Mouse (Mus musculus) megakaryocyte, embryonic 14.5 days (primary cell): ENCODE results near the gene Lin37. TPM values are rescaled to one million over a fixed set of nuclear protein-coding genes. Genes with fewer than 3 reads are reported as not detected.

ENCODE experiments used
- H3K27me3 ChIP-seq: replicated peaks from 2 replicates; pipeline ENCODE3; 2012; ENCODE audit warnings: inconsistent platforms
- H3K36me3 ChIP-seq: replicated peaks from 2 replicates; pipeline ENCODE3; 2012; ENCODE audit warnings: low read length, inconsistent platforms, mixed read lengths
- H3K4me1 ChIP-seq: 2 replicates; pipeline ENCODE4 v1.6.1; 2012; ENCODE audit warnings: inconsistent platforms
- H3K4me3 ChIP-seq: replicated peaks from 2 replicates; pipeline ENCODE3; 2012; ENCODE audit warnings: moderate library complexity, mild to moderate bottlenecking, inconsistent platforms
- H3K9me3 ChIP-seq: 2 replicates; pipeline ENCODE4 v1.6.1; 2012; ENCODE audit warnings: inconsistent platforms
- FLI1 ChIP-seq: IDR thresholded peaks from 2 replicates; pipeline ENCODE4 v1.6.1; 2012; ENCODE audit warnings: low read length, inconsistent platforms, mixed read lengths
- GATA1 ChIP-seq: IDR thresholded peaks from 3 replicates; pipeline ENCODE4 v1.6.1; 2012; ENCODE audit warnings: mixed read lengths, low read length, inconsistent platforms, borderline replicate concordance
- polyA plus RNA-seq: library from polyadenylated mRNA; stranded (reverse); fragments of >175 nt; gene quantifications from 2 replicates; pipeline ENCODE4 v1.2.3, GENCODE M21; 2012; ENCODE audit warnings: low replicate concordance; ENCODE audit not compliant: insufficient read depth

Lin37 gene
- polyA plus RNA-seq, 1 experiment = 62.3 TPM

DNA sequence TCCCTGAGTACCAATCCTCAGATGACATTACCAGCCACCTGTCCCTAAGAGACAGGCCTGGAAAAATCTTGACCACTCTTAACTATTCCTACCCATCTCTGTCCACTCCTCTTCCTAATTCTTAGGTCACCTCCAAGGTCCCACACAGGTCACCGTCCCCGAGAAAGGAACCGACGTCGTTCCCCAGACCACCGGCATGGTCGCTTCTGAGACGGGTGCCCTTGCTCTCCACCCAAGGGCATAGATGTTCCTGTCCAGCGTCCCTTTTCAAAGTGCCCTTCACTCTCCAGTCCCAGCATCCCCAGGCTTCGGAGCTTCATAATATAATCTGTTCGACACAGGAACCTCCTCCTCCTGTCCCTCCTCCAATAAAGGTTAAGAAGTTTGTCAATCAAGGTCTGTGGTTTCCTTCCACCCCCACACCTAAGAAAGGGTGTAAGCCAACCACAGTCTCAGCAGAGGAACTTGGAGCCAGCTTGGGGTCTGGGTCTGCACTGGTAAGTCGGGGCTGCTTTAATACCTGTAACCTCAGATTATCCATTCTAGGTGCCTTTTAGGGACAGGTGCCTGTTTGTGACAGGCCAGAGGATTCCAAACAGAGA is 5.4 kb upstream of the Lin37 start, which contains the start of gene Igflr1:
Gene Igflr1 (plus strand): TSS at position 458 of the 602 bp plus-strand sequence.
- peak within 1 kb of the TSS; percentile 99 for H3K4me3 ChIP-seq
- peaks cover 73% of the 10 kb centered on the region for H3K36me3 ChIP-seq
- no peaks in the 10 kb centered on the region for H3K9me3 ChIP-seq
- TF ChIP-seq FLI1 = no peak
- TF ChIP-seq GATA1 = no peak
- H3K27me3 ChIP-seq = no peaks in the 10 kb centered on the region
- peaks cover 54% of the 10 kb centered on the region for H3K4me1 ChIP-seq

DNA sequence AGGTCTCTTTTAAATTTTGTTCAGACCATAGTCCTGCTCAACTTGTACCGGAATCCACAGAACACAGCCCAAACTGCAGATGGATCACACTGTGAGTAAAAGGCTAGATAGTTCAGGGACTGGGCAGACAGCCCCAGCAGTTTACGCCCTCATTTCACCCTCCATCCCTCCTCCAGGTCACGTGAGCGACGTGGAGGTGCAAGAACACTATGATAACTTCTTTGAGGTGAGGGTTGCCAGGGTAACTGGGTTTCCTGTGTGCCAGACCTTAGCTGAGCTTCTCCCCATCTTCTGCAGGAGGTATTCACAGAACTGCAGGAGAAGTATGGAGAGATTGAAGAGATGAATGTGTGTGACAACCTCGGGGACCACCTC is 4.3 kb upstream of the Lin37 start:
- Histone ChIP-seq H3K9me3 (no peaks in the 10 kb centered on the region), H3K4me1 (peaks cover 59% of the 10 kb centered on the region), H3K36me3 (peaks cover 62% of the 10 kb centered on the region), H3K4me3 (peak overlapping the region; percentile 99), H3K27me3 (no peaks in the 10 kb centered on the region)
- TF ChIP-seq GATA1 (no peak), FLI1 (no peak)

DNA sequence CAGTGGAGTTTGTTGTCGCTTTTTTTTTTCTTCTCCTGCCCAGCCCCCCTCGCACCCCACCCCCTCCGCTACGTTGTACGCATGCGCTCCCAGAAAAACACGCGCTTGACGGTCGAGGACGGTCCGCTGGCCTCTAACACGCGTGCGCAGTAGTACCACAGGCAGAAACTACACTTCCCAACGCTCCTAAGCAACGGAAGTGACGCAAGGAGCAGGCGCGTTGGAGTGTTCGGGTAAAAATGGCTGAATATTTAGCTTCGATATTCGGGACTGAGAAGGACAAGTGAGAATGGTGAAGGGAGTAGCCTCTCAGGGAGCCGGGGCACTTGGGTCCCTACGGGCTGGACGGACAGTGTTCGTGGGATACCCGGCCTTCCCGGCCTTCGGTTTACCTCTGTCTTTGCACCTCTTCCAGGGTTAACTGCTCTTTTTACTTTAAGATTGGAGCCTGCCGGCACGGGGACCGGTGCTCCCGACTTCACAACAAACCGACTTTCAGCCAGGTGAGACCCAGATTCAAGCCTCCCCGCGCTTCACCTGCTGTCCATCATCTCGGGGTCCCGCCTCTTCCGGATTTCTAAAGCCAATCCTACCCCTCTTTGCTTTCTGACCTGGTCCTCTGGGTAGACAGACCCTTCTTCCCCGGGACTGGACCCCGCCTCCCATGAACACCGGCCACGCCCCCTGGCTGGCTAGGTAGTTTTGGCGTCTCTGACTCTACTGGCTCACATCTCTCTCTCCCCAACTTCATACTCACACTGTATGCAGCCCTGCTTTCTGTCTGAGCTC is 3.7 kb upstream of the Lin37 start, which contains the start of the genes U2af1l4, Gm49396 and Psenen:
Gene U2af1l4 (plus strand): TSS at position 185 of the 789 bp plus-strand sequence.
Gene Gm49396 (plus strand): TSS at position 228 of the 789 bp plus-strand sequence.
Gene Psenen (minus strand): TSS at position 511 of the 789 bp plus-strand sequence.
- peak within 1 kb of the TSS; percentile 99 for H3K4me3 ChIP-seq
- peaks cover 64% of the 10 kb centered on the region for H3K4me1 ChIP-seq
- H3K9me3 ChIP-seq = no peaks in the 10 kb centered on the region
- H3K27me3 ChIP-seq = no peaks in the 10 kb centered on the region
- H3K36me3 ChIP-seq = peaks cover 56% of the 10 kb centered on the region
- TF ChIP-seq GATA1 (no peak), FLI1 (no peak)

DNA sequence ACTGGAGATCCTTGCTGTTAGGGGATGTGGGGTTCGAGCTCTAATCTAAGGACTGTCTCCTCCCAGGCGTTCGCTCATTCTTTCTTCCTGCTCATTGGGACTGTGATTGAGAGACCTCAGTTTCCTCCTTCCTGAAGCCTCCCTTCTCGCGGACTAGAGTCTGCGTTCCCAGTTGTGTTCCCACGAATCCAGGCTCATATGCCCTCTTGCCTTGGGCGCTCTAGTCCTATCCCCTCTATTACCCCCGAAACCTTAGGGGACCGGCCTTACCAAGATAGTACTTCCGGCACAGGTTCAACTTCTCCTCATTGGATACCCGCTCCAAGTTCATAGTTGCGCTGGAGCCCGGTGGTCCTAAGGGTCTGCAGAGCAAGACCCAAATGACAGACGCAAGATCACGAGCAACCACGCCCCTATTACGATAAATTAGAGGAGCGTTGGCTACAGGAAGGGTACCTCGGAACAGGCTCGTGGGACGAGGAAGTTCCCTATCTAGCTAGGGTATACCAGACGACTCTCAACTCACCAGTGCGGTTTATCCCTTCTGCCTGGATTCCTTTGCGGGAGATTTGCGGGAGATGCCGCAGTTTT is 3.0 kb upstream of the Lin37 start:
- peak overlapping the region; percentile 99 for H3K4me3 ChIP-seq
- H3K4me1 ChIP-seq = peaks cover 70% of the 10 kb centered on the region
- TF ChIP-seq GATA1 = no peak
- TF ChIP-seq FLI1 = no peak
- no peaks in the 10 kb centered on the region for H3K9me3 ChIP-seq
- no peaks in the 10 kb centered on the region for H3K27me3 ChIP-seq
- H3K36me3 ChIP-seq = peaks cover 56% of the 10 kb centered on the region

DNA sequence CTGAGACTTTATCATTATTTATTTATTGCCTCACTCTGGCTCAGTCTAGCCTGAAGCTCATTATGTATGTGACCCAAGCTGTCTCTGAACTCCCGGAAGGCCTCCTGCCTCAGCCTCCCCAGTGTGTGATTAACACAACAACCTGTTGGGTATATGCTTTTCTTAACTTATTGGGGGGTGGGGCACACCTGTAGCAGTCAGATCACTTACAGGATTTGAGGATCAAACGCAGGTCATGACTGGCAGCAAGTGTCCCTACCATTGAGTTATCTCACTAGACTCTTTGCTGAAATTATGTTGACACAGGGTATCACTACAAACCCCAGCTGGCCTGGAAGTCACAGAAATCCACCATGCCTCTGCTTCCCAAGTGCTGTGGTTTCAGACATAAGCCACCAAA is 658 bp upstream of the Lin37 start:
- Histone ChIP-seq H3K4me1 (peaks cover 74% of the 10 kb centered on the region), H3K9me3 (no peaks in the 10 kb centered on the region), H3K4me3 (peak overlapping the region; percentile 96), H3K27me3 (no peaks in the 10 kb centered on the region), H3K36me3 (peaks cover 56% of the 10 kb centered on the region)
- TF ChIP-seq FLI1 (no peak), GATA1 (no peak)

DNA sequence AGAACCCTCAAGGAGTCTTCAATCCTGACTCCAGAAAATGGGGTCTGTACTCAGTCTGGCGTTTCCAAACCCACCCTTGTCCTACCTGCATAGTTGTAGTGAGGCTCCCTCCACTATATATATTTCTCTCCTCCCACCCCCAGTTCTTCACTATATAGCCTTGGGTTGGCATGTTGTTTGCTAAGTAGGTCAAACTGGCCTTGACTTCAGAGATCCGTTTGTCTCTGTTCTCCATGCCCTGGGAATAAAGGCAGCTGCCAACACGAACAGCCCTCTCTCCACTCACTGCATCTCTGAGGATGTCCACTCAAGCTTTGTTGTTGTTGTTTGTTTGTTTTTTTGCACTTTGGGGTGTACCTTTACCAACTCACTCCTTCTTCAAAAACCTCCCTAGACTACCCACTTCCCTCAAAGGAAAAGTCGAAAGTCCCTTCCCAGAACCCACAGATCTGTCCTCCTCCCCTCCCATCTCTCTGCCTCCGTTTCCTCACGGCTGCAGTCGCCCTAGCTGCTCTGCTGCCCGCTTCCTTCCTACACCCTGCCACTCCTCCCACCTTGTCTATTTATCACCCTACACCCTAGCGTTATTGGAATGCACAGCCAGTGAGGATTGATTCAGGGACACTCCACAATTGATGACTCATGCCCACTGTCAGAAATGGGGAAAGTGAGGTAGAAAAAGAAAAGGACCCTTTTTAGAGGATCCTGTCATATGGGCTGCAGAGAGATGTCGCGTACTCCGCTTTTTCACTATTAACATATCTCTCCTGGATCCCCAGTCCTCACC is 789 bp downstream of the Lin37 start:
- Histone ChIP-seq H3K4me3 (peak overlapping the region; percentile 96), H3K36me3 (peaks cover 56% of the 10 kb centered on the region), H3K27me3 (no peaks in the 10 kb centered on the region), H3K9me3 (no peaks in the 10 kb centered on the region), H3K4me1 (peaks cover 66% of the 10 kb centered on the region)
- TF ChIP-seq FLI1 = no peak
- TF ChIP-seq GATA1 = no peak

DNA sequence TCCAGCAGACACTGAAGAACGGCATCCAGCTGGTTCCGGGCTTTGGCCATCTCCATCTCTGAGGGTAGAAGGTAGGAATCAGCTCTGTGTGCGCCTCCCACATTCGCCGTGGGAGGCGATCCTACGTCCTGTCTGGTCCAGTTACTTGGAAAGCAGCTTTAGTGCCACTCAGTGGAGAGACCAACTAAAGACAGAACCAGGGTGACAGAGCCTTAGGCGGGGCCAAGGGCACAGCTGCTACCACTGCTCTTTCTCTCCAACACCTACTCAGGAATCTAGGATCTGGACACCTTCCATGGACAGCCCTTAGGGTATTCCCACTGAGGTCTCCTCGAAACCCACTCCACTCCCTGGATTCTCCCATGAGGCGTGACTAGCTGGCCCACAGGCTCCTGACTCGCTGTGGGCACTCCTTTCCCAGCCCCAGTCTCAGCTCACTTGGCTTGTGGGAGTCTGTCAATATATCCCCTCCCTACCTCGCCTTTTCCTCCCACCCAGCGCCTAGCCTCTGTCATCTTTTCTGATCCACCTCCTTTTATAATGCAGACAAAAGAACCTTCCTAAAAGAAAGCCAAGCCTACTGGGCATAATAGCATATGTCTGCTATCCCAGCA is 1.6 kb downstream of the Lin37 start:
- Histone ChIP-seq H3K36me3 (peaks cover 59% of the 10 kb centered on the region), H3K9me3 (no peaks in the 10 kb centered on the region), H3K27me3 (no peaks in the 10 kb centered on the region), H3K4me1 (peaks cover 70% of the 10 kb centered on the region), H3K4me3 (peak overlapping the region; percentile 96)
- no peak for TF ChIP-seq FLI1
- no peak for TF ChIP-seq GATA1

DNA sequence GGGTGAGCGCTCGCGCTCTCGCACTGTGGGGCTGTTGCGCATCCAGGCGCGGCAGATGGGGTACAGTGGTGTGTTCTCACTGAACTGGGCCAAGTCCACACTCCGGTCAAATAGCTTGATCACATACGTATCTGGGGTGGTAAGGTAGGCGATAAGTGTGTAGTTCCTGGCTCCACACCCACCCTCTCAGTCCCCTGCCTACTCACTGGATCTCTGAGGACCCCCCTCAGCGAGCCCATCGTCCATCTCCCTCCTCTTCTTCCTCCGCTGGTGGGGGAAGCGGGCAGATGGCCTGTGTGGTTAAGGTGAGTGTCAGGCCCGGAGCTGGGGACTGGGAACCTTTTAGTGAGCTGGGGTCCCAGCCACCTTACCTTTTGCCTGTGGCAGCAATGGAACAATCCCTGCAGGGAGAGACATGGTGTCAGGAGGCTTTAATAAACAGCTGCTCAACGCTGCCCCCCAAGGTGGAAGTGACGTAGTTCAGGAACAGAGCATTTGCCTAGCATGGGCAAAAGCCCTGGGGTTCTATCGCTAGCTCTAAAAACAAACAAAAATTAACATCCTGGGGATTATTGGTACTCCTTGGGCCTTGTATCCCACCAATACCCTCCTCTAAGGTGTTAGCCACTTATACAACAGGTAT is 2.6 kb downstream of the Lin37 start:
- Histone ChIP-seq H3K4me3 (no peak overlapping the region), H3K4me1 (peaks cover 75% of the 10 kb centered on the region), H3K36me3 (peaks cover 59% of the 10 kb centered on the region), H3K27me3 (no peaks in the 10 kb centered on the region), H3K9me3 (no peaks in the 10 kb centered on the region)
- TF ChIP-seq GATA1 = no peak
- no peak for TF ChIP-seq FLI1
